Mouse (Mus musculus) kidney, postnatal 4 days (tissue): Measurements from ENCODE around the gene 2310039H08Rik.
A peak's percentile ranks its signal among the peaks of the same experiment; 100 is the strongest.

Source experiments
- DNase-seq, 2 experiments: peaks; one replicate each; pipeline ENCODE4 v3.0.0; 2021; ENCODE audit warnings: mixed read lengths in 2 of 2

The 2310039H08Rik gene

GRCm38 (mm10) chr17:46812442-46812841 is 40.0 kb downstream of the 2310039H08Rik start:
- DNase-seq, result no peak

GRCm38 (mm10) chr17:46813637-46814036 is 41.2 kb downstream of the 2310039H08Rik start:
- DNase-seq, result no peak

- DNase-seq, result no peak
These were observed 42.1 kb downstream of the 2310039H08Rik start for GRCm38 (mm10) chr17:46814497-46814896.

GRCm38 (mm10) chr17:46816306-46816705 is 43.9 kb downstream of the 2310039H08Rik start:
- DNase-seq, result peak in 1 of 2 experiments; percentile 25

GRCm38 (mm10) chr17:46817734-46818158 is 45.3 kb downstream of the 2310039H08Rik start:
- no peak for DNase-seq

- no peak for DNase-seq
These were observed 48.2 kb downstream of the 2310039H08Rik start for GRCm38 (mm10) chr17:46820628-46821027.
